Mouse (Mus musculus) lung, postnatal 0 days (tissue): ENCODE results near the gene Foxp4. TPM values are rescaled to one million over a fixed set of nuclear protein-coding genes. Genes with fewer than 3 reads are reported as not detected.

Source experiments
- ATAC-seq: fragments of 200-750 bp; cut with Nextera tagmentation; 2 replicates; pipeline ENCODE4 v1.8.0; 2017; ENCODE audit warnings: moderate library complexity
- DNase-seq: peaks from one replicate; pipeline ENCODE4 v3.0.0-alpha.2; 2016; ENCODE audit warnings: low spot score
- H3K27ac ChIP-seq: fragments of 300-500 bp; sonication (generic); 2 replicates; pipeline ENCODE4 v1.5.1; 2014; ENCODE audit warnings: antibody characterized with exemption, mild to moderate bottlenecking, low read length, mixed read lengths
- H3K27me3 ChIP-seq: fragments of 300-500 bp; sonication (generic); replicated peaks from 2 replicates; pipeline ENCODE4 v1.6.1; 2014; ENCODE audit warnings: low read length, mixed read lengths; ENCODE audit not compliant: insufficient read depth
- H3K36me3 ChIP-seq: fragments of 300-500 bp; sonication (generic); 2 replicates; pipeline ENCODE4 v1.6.1; 2014; ENCODE audit warnings: low read length, mixed read lengths; ENCODE audit not compliant: insufficient read depth
- H3K4me1 ChIP-seq: fragments of 300-500 bp; sonication (generic); 2 replicates; pipeline ENCODE4 v1.6.1; 2014; ENCODE audit warnings: antibody characterized with exemption, low read depth, low read length, mixed read lengths; ENCODE audit not compliant: insufficient read depth
- H3K4me2 ChIP-seq: fragments of 300-500 bp; sonication (generic); replicated peaks from 2 replicates; pipeline ENCODE4 v1.6.1; 2014; ENCODE audit warnings: low read depth, mild to moderate bottlenecking, low read length, moderate library complexity, mixed read lengths
- H3K4me3 ChIP-seq: fragments of 300-500 bp; sonication (generic); 2 replicates; pipeline ENCODE4 v1.5.1; 2014; ENCODE audit warnings: low read depth, low read length
- H3K9ac ChIP-seq: fragments of 300-500 bp; sonication (generic); replicated peaks from 2 replicates; pipeline ENCODE4 v1.6.1; 2014; ENCODE audit warnings: low read depth, mild to moderate bottlenecking
- H3K9me3 ChIP-seq: fragments of 300-500 bp; sonication (generic); 2 replicates; pipeline ENCODE4 v1.6.1; 2016; ENCODE audit warnings: low read length, mixed read lengths
- CTCF ChIP-seq: IDR thresholded peaks from 2 replicates; pipeline ENCODE4 v1.5.1; 2016; ENCODE audit warnings: antibody characterized with exemption, mild to moderate bottlenecking
- EP300 ChIP-seq: IDR thresholded peaks from 2 replicates; pipeline ENCODE4 v1.6.1; 2016; ENCODE audit warnings: antibody characterized with exemption, mild to moderate bottlenecking, control low read depth
- WGBS: fragments of 180-500 bp; shearing (Covaris S2); extraction: QIAGEN DNeasy Blood & Tissue Kit; methylation state at CpG from one replicate; pipeline ENCODE4 v1.1.7; 2014; 5-methylcytosine and 5-hydroxymethylcytosine counted together
- polyA plus RNA-seq: library from polyadenylated mRNA; unstranded; fragments of >200 nt; fragmentation: Nextera tagmentation; extraction: Ambion mirVana; gene quantifications from 2 replicates; pipeline ENCODE4 v1.2.1, GENCODE M21; 2015

Gene Foxp4
- polyA plus RNA-seq, 1 experiment from 2014 or later, result 10.2 TPM

GRCm38 (mm10) chr17:47955054-47955741 is 30.8 kb upstream of the Foxp4 start:
- peak; percentile 59 for DNase-seq

GRCm38 (mm10) chr17:47953231-47953630 is 28.8 kb upstream of the Foxp4 start:
- ATAC-seq (no peak), DNase-seq (no peak)
- Histone ChIP-seq H3K4me3 (no peak overlapping the region), H3K4me2 (no peak overlapping the region), H3K4me1 (no peaks in the 10 kb centered on the region), H3K9ac (no peak overlapping the region), H3K27me3 (0 out of 2 replicates have a peak, but pooled peaks cover 4% of the 10 kb centered on the region), H3K27ac (no peak overlapping the region), H3K9me3 (no peaks in the 10 kb centered on the region), H3K36me3 (no peaks in the 10 kb centered on the region)
- WGBS, result 45% methylated on average over 5 of the region's 5 CpGs
- no peak for TF ChIP-seq CTCF
- TF ChIP-seq EP300, result no peak

More at GRCm38 (mm10) chr17:47955054-47955741, 30.8 kb upstream of the Foxp4 start:
- Histone ChIP-seq H3K9me3 (no peaks in the 10 kb centered on the region), H3K36me3 (no peaks in the 10 kb centered on the region), H3K27ac (peak overlapping the region; percentile 64; the same call in 1 of the 2 replicates), H3K9ac (no peak overlapping the region), H3K27me3 (0 out of 2 replicates have a peak, but pooled peaks cover 4% of the 10 kb centered on the region), H3K4me3 (no peak overlapping the region), H3K4me1 (no peaks in the 10 kb centered on the region), H3K4me2 (no peak overlapping the region)
- 22% methylated on average over 12 of the region's 12 CpGs for WGBS
- peak; percentile 70 for ATAC-seq
- TF ChIP-seq EP300 (no peak), CTCF (no peak)

GRCm38 (mm10) chr17:47952368-47953081 is 28.1 kb upstream of the Foxp4 start:
- Histone ChIP-seq H3K36me3 (no peaks in the 10 kb centered on the region), H3K4me2 (no peak overlapping the region), H3K27me3 (0 out of 2 replicates have a peak, but pooled peaks cover 4% of the 10 kb centered on the region), H3K4me1 (no peaks in the 10 kb centered on the region), H3K4me3 (no peak overlapping the region), H3K9ac (no peak overlapping the region), H3K27ac (no peak overlapping the region), H3K9me3 (no peaks in the 10 kb centered on the region)
- 21% methylated on average over 12 of the region's 12 CpGs for WGBS
- DNase-seq (no peak), ATAC-seq (no peak)
- TF ChIP-seq EP300, result no peak
- TF ChIP-seq CTCF, result no peak

GRCm38 (mm10) chr17:47951452-47951851 is 27.0 kb upstream of the Foxp4 start:
- no peak overlapping the region for H3K27ac ChIP-seq
- H3K27me3 ChIP-seq, result 0 out of 2 replicates have a peak, but pooled peaks cover 4% of the 10 kb centered on the region
- no peak overlapping the region for H3K9ac ChIP-seq
- no peak overlapping the region for H3K4me2 ChIP-seq
- no peaks in the 10 kb centered on the region for H3K36me3 ChIP-seq
- DNase-seq (no peak), ATAC-seq (no peak)
- TF ChIP-seq CTCF, result no peak
- TF ChIP-seq EP300, result no peak
- WGBS, result 71% methylated on average over 13 of the region's 13 CpGs
- no peak overlapping the region for H3K4me3 ChIP-seq
- no peaks in the 10 kb centered on the region for H3K4me1 ChIP-seq
- H3K9me3 ChIP-seq, result no peaks in the 10 kb centered on the region

DNA sequence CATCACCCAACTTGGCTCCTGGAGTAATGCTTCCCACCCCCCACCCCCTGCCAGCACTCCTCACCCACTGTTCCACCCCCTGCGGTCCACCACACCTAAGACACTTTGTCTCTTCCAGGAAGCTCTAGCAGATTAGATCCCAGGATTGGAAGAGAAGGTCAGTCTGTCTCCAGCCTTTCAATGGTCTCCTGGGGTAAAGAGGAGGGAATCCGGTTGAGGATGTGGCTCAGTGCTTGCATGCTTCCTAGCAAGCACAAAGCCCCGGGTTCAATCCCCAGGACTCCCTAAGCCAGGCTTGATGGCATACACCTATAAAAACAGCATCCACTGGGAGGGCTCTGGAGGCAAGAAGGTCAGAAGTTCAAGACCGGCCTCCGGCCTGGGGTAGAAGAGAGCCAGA is 26.4 kb upstream of the Foxp4 start:
- no peak for DNase-seq
- WGBS, result 87% methylated on average over 5 of the region's 5 CpGs

GRCm38 (mm10) chr17:47949441-47949840 is 25.0 kb upstream of the Foxp4 start:
- 87% methylated on average over 12 of the region's 12 CpGs for WGBS
- H3K36me3 ChIP-seq, result no peaks in the 10 kb centered on the region
- H3K27me3 ChIP-seq, result 0 out of 2 replicates have a peak, but pooled peaks cover 4% of the 10 kb centered on the region
- H3K4me1 ChIP-seq, result no peaks in the 10 kb centered on the region
- ATAC-seq, result no peak
- no peak overlapping the region for H3K9ac ChIP-seq
- TF ChIP-seq EP300 (no peak), CTCF (no peak)
- no peak overlapping the region for H3K27ac ChIP-seq
- no peak overlapping the region for H3K4me2 ChIP-seq
- no peaks in the 10 kb centered on the region for H3K9me3 ChIP-seq
- H3K4me3 ChIP-seq, result no peak overlapping the region
- no peak for DNase-seq

More for the DNA sequence above, 26.4 kb upstream of the Foxp4 start:
- H3K4me2 ChIP-seq, result no peak overlapping the region
- no peaks in the 10 kb centered on the region for H3K36me3 ChIP-seq
- TF ChIP-seq CTCF, result no peak
- TF ChIP-seq EP300, result no peak
- no peaks in the 10 kb centered on the region for H3K4me1 ChIP-seq
- H3K27ac ChIP-seq, result no peak overlapping the region
- no peak for ATAC-seq
- 0 out of 2 replicates have a peak, but pooled peaks cover 4% of the 10 kb centered on the region for H3K27me3 ChIP-seq
- no peak overlapping the region for H3K4me3 ChIP-seq
- H3K9ac ChIP-seq, result no peak overlapping the region
- no peaks in the 10 kb centered on the region for H3K9me3 ChIP-seq
